In the genomic region with DNA sequence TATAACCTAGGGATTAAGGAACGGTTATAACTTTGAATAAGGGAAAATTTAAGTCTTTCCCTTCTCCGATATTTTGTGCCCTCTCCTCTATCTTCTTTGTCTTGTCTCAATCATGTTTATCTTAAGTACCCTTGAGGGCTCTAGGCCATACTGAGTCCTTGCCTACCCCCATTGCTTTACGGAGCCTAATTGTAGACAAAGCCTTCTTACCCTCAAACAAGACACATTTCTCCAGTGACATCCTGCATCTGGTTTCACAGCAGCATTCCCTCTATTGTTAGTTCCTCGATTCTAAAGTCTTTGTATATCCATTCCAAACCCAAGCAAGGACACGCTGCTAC, we compare ENCODE assay signal across 12 mouse cellular contexts.
A peak's percentile ranks its signal among the peaks of the same experiment; 100 is the strongest.
DNase-seq lines count a peak whose midpoint lies in the region; ATAC-seq lines count a peak whose summit lies in the region.
"Had no signal": no experiment of that assay in that cellular context is flagged by ENCODE, and none has a peak within 500 bp of the region (broad histone marks: within the 10 kb centered on the region; RNA-seq: fewer than 3 reads in every experiment).

No protein-coding gene starts in this region.

- no peaks in the 10 kb centered on the region for H3K36me3 ChIP-seq in embryonic facial prominence, embryonic 12.5 days
- no peaks in the 10 kb centered on the region for H3K36me3 ChIP-seq in embryonic facial prominence, embryonic 10.5 days (replicated peaks)
- no peaks in the 10 kb centered on the region for H3K36me3 ChIP-seq in kidney, embryonic 15.5 days

- DNase-seq in embryonic facial prominence, embryonic 10.5 days (ENCODE audit: low spot score), result no peak
- DNase-seq in kidney, adult 18-20 months, result no peak
- DNase-seq in cerebellum, postnatal 4 days (ENCODE audit: low spot score in 2 of 2), result no peak
- no peak for DNase-seq in T-cell, adult 2 months (ENCODE audit: low spot score)
- DNase-seq: cerebellum, adult 9-11 months; right cerebral cortex, postnatal 14 days; thymus, postnatal 4 days had no signal

- H3K9me3 ChIP-seq in embryonic facial prominence, embryonic 12.5 days, result no peaks in the 10 kb centered on the region
- H3K9me3 ChIP-seq in embryonic facial prominence, embryonic 10.5 days, result no peaks in the 10 kb centered on the region
- H3K9me3 ChIP-seq in kidney, embryonic 15.5 days (replicated peaks), result no peaks in the 10 kb centered on the region

- H3K27ac ChIP-seq in embryonic facial prominence, embryonic 12.5 days, result no peak overlapping the region
- no peak overlapping the region for H3K27ac ChIP-seq in embryonic facial prominence, embryonic 10.5 days (replicated peaks)
- no peak overlapping the region for H3K27ac ChIP-seq in kidney, embryonic 15.5 days

- H3K4me1 ChIP-seq in embryonic facial prominence, embryonic 12.5 days, result no peaks in the 10 kb centered on the region
- H3K4me1 ChIP-seq in embryonic facial prominence, embryonic 10.5 days, result peaks cover 4% of the 10 kb centered on the region; the same call in 1 of the 2 replicates
- peaks cover 6% of the 10 kb centered on the region; the same call in 1 of the 2 replicates for H3K4me1 ChIP-seq in kidney, embryonic 15.5 days

- WGBS in embryonic facial prominence, embryonic 12.5 days, result 50% methylated on average over 5 of the region's 5 CpGs
- WGBS in embryonic facial prominence, embryonic 10.5 days, result 47% methylated on average over 5 of the region's 5 CpGs
- 48% methylated on average over 5 of the region's 5 CpGs for WGBS in kidney, embryonic 15.5 days

- no peak overlapping the region for H3K4me3 ChIP-seq in embryonic facial prominence, embryonic 12.5 days
- no peak overlapping the region for H3K4me3 ChIP-seq in embryonic facial prominence, embryonic 10.5 days
- no peak overlapping the region for H3K4me3 ChIP-seq in kidney, embryonic 15.5 days (replicated peaks)

- H3K9ac ChIP-seq in embryonic facial prominence, embryonic 12.5 days, result no peak overlapping the region
- no peak overlapping the region for H3K9ac ChIP-seq in kidney, embryonic 15.5 days

- 0 out of 2 replicates have a peak, but pooled peaks have one; percentile 3 for ATAC-seq in embryonic facial prominence, embryonic 12.5 days (ENCODE audit: insufficient number of reproducible peaks, insufficient read depth, low FRiP score, low TSS enrichment)
- peak; percentile 31; the same call in 1 of the 2 replicates for ATAC-seq in kidney, embryonic 15.5 days (replicated peaks; ENCODE audit: low FRiP score)
- ATAC-seq in erythroblast, adult 5-6 weeks (replicated peaks; ENCODE audit: low FRiP score, poor library complexity, severe bottlenecking), result 0 out of 2 replicates have a peak, but pooled peaks have one; percentile 12
- peak; percentile 17 for ATAC-seq in inflammation-experienced regulatory T-cells, adult 6 months

- H3K27me3 ChIP-seq in embryonic facial prominence, embryonic 12.5 days, result no peaks in the 10 kb centered on the region
- no peaks in the 10 kb centered on the region for H3K27me3 ChIP-seq in embryonic facial prominence, embryonic 10.5 days (replicated peaks; ENCODE audit: low read depth, poor library complexity, severe bottlenecking)
- H3K27me3 ChIP-seq in kidney, embryonic 15.5 days, result no peaks in the 10 kb centered on the region

- no peak overlapping the region for H3K4me2 ChIP-seq in embryonic facial prominence, embryonic 12.5 days (replicated peaks)
- H3K4me2 ChIP-seq in kidney, embryonic 15.5 days, result no peak overlapping the region
- H3K4me2 ChIP-seq: heart, embryonic 11.5 days had no signal
